Mouse (Mus musculus) heart, adult 10 weeks (tissue): ENCODE results near the gene Ift140. TPM values are rescaled to one million over a fixed set of nuclear protein-coding genes. Genes with fewer than 3 reads are reported as not detected.

Experiments
- polyA plus RNA-seq: library from polyadenylated mRNA; stranded (reverse); fragments of 350-450 nt; fragmentation: Illumina TruSeq; extraction: RNeasy Lipid Tissue Mini Kit (QIAGEN cat#74804); gene quantifications from one replicate; pipeline ENCODE4 v1.2.3, GENCODE M21; 2014; ENCODE audit warnings: low read depth, low replicate concordance

The Ift140 gene
- polyA plus RNA-seq, result 5.2 TPM

GRCm38 (mm10) chr17:25015655-25016291, at the start of gene Ift140, which contains the start of gene Cramp1l:
Gene Ift140 (plus strand): TSS chr17:25016085.
Gene Cramp1l (minus strand): TSS chr17:25015788.

DNA sequence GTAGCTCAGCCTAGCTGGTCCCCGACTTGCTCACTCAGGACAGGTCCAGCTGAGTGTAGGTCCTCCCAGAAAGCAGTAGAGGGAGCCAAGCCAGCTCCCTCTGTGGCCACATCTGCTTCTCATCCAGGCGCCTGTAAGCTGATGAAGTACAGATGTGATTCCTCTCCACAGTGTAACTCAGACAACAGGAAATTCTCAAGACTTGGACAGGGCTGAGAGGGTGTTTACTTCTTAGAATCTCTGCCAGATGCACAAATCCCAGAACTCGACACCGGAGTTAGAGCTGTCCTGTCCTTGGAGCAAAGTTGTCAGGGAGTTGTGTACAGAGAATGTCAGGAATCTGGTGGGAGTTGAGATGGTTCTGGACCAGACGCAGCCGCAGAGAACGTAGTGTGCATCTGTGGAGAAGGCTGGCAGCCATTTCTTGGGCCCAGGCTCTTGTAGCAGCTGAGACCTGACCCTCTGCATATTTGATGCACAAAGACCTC, 67.6 kb downstream of the Ift140 start, which contains the start of gene Tmem204:
Gene Tmem204 (minus strand): TSS at position 148 of the 488 bp plus-strand sequence.

DNA sequence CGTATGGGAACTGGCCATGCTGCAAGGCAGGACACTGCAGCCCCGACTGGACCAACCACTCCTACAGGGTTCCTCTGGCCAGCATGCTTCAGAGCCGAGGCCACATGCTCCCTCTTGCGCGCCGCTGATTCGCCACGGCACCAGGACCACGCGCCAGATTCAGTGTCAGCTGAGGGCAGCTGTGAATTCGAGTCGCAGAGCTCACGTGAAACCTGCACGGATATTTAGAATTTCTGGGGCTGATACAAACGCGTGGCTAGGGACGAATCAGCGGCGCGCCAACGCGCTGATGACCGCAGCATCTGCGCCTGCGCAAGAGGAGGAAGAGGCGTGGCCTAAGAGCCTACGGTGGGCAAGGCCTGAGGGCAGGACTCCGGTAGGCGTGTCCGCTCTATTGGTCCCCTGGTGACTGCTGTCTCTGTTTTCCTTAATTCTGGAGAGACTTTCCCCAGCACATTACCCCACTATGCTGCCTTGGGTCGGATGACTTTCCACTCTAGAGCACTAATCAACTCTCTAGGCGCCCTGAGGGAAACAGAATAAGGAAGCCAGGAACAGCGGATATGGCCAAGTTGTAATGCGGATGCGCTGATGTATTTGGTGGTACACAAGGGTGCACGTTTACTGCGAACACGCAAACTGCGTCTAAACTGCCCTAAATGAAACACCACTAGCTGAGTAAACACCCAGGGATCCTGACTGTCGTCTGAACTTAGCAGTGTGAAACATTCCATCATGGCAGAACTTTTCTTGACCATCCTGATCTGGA, 100.0 kb downstream of the Ift140 start, which contains the start of gene Telo2:
Gene Telo2 (minus strand): TSS at position 304 of the 769 bp plus-strand sequence.

GRCm38 (mm10) chr17:25120406-25120805, 104.5 kb downstream of the Ift140 start, which contains the start of gene Ptx4:
Gene Ptx4 (plus strand): TSS chr17:25120760.

DNA sequence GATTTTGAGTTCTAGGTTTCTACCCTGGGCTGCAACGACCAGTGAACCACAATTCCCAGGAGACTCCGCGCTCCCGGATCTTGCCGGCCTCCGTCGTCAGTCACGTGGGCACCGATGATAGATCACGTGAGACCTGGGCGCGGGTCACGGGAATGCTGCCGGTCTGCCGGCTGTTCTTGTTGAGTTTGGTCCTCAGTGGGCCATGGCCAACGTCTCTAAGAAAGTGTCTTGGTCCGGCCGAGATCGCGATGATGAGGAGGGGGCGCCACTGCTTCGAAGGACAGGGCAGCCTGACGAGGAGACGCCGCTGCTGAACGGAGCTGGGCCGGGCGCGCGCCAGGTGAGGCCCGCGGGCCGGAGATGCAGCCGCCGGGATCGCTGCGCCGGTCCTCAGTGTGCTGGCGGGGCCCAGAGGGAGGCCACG, 117.4 kb downstream of the Ift140 start, which contains the start of gene Clcn7:
Gene Clcn7 (plus strand): TSS at position 117 of the 424 bp plus-strand sequence.

Other genes with a start within 250 kb of the Ift140 start
- gene Meiob, start 211.8 kb upstream of the Ift140 start, polyA plus RNA-seq, result 0.26 TPM
- gene Hagh, start 175.9 kb upstream of the Ift140 start, polyA plus RNA-seq, result 79.8 TPM
- gene Fahd1, start 165.7 kb upstream of the Ift140 start, polyA plus RNA-seq, result 77.3 TPM
- gene Igfals, start 150.1 kb upstream of the Ift140 start, polyA plus RNA-seq, result 8.5 TPM
- gene Nubp2, start 129.7 kb upstream of the Ift140 start, polyA plus RNA-seq, result 22.1 TPM
- 35.8 TPM for gene Spsb3, start 129.4 kb upstream of the Ift140 start, polyA plus RNA-seq
- gene Eme2, start 121.0 kb upstream of the Ift140 start, polyA plus RNA-seq, result 15.4 TPM
- 86.1 TPM for gene Mrps34, start 121.0 kb upstream of the Ift140 start, polyA plus RNA-seq
- 30.4 TPM for gene Nme3, start 119.6 kb upstream of the Ift140 start, polyA plus RNA-seq
- gene Mapk8ip3, start 79.1 kb upstream of the Ift140 start, polyA plus RNA-seq, result 67.2 TPM
- gene Jpt2, start 55.4 kb upstream of the Ift140 start, polyA plus RNA-seq, result 6.5 TPM
- gene Cramp1l, start 297 bp upstream of the Ift140 start, polyA plus RNA-seq, result 8.1 TPM
- gene Tmem204, start 67.5 kb downstream of the Ift140 start, polyA plus RNA-seq, result 49.6 TPM
- gene Telo2, start 99.9 kb downstream of the Ift140 start, polyA plus RNA-seq, result 17.6 TPM
- gene Ptx4, start 104.7 kb downstream of the Ift140 start, polyA plus RNA-seq, result not detected
- gene Clcn7, start 117.3 kb downstream of the Ift140 start, polyA plus RNA-seq, result 22.7 TPM
- gene Ccdc154, start 146.4 kb downstream of the Ift140 start, polyA plus RNA-seq, result not detected
- gene Gm38655, start 159.4 kb downstream of the Ift140 start, polyA plus RNA-seq, result not detected
- gene BC003965, start 168.5 kb downstream of the Ift140 start, polyA plus RNA-seq, result 21.1 TPM
- 9.1 TPM for gene Unkl, start 172.3 kb downstream of the Ift140 start, polyA plus RNA-seq
- 18.7 TPM for gene Gnptg, start 224.0 kb downstream of the Ift140 start, polyA plus RNA-seq
- 9.7 TPM for gene Tsr3, start 224.1 kb downstream of the Ift140 start, polyA plus RNA-seq
- 1.0 TPM for gene Baiap3, start 240.3 kb downstream of the Ift140 start, polyA plus RNA-seq